Mouse (Mus musculus): ENCODE measurements around the gene Hspbp1. TPM values are rescaled to one million over a fixed set of nuclear protein-coding genes. Genes with fewer than 3 reads are reported as not detected.

Gene Hspbp1
- polyA plus RNA-seq, 1 experiment from 2014 or later = 83.5 TPM

DNA sequence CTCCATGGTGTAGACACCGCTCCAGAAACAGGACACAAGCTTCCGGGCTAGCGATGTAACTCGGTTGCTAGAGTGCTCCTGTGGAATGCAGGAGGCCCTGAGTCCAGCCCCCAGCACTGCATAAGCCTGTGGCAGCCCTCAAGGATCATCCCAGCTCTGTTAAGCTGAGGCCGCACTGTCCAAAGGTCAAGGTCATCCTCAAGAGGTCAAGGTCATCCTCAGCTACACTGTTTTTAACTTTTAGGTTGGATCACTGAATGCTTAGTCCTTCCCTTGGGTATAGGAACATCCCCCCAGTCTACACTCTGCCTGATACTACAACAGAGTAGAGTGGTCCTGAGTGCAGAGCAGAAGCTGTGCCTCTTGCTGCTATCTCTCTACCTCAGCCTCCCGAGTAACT lies 8.1 kb upstream of the Hspbp1 start:
- H3K27me3 ChIP-seq (replicated peaks) = no peaks in the 10 kb centered on the region
- no peaks in the 10 kb centered on the region for H3K9me3 ChIP-seq
- no peaks in the 10 kb centered on the region for H3K4me1 ChIP-seq
- H3K9ac ChIP-seq = no peak overlapping the region
- no peak overlapping the region for H3K27ac ChIP-seq
- no peak overlapping the region for H3K4me2 ChIP-seq
- peaks cover 7% of the 10 kb centered on the region for H3K36me3 ChIP-seq
- H3K4me3 ChIP-seq (replicated peaks) = no peak overlapping the region
- no peak for ATAC-seq (ENCODE audit: insufficient read depth, low FRiP score, low read depth)
- WGBS = 88% methylated on average over 6 of the region's 6 CpGs

GRCm38 (mm10) chr7:4690951-4691653 lies 6.2 kb upstream of the Hspbp1 start:
- peak overlapping the region; percentile 73 for H3K4me3 ChIP-seq (replicated peaks)
- ATAC-seq (ENCODE audit: insufficient read depth, low FRiP score, low read depth) = peak; percentile 45
- H3K27ac ChIP-seq = peak overlapping the region; percentile 84
- H3K36me3 ChIP-seq = peaks cover 7% of the 10 kb centered on the region
- H3K9me3 ChIP-seq = no peaks in the 10 kb centered on the region
- H3K9ac ChIP-seq = peak overlapping the region; percentile 92
- H3K27me3 ChIP-seq (replicated peaks) = no peaks in the 10 kb centered on the region
- 9% methylated on average over 19 of the region's 35 CpGs for WGBS
- no peaks in the 10 kb centered on the region for H3K4me1 ChIP-seq
- H3K4me2 ChIP-seq = peak overlapping the region; percentile 88

GRCm38 (mm10) chr7:4690387-4690786 lies 5.5 kb upstream of the Hspbp1 start, which contains the start of gene Brsk1:
Gene Brsk1, plus strand, starts transcription at chr7:4690604.
- WGBS = 4% methylated on average over 5 of the region's 18 CpGs
- H3K27ac ChIP-seq = peak within 1 kb of the TSS; percentile 84
- H3K4me2 ChIP-seq = peak within 1 kb of the TSS; percentile 88
- peak; percentile 48 for ATAC-seq (ENCODE audit: insufficient read depth, low FRiP score, low read depth)
- no peaks in the 10 kb centered on the region for H3K9me3 ChIP-seq
- peak within 1 kb of the TSS; percentile 92 for H3K9ac ChIP-seq
- peaks cover 7% of the 10 kb centered on the region for H3K36me3 ChIP-seq
- H3K4me3 ChIP-seq (replicated peaks) = peak within 1 kb of the TSS; percentile 73
- H3K27me3 ChIP-seq (replicated peaks) = no peaks in the 10 kb centered on the region
- no peaks in the 10 kb centered on the region for H3K4me1 ChIP-seq

GRCm38 (mm10) chr7:4684203-4684602 lies 665 bp downstream of the Hspbp1 start:
- 1% methylated on average over 13 of the region's 13 CpGs for WGBS
- ATAC-seq (ENCODE audit: insufficient read depth, low FRiP score, low read depth) = no peak
- Histone ChIP-seq H3K27ac (no peak overlapping the region), H3K9me3 (no peaks in the 10 kb centered on the region), H3K4me2 (peak overlapping the region; percentile 95), H3K4me1 (peaks cover 5% of the 10 kb centered on the region), H3K9ac (peak overlapping the region; percentile 30), H3K4me3 (replicated peaks) (peak overlapping the region; percentile 82), H3K36me3 (peaks cover 9% of the 10 kb centered on the region), H3K27me3 (replicated peaks) (no peaks in the 10 kb centered on the region)

- H3K9ac ChIP-seq = no peak overlapping the region
- H3K27me3 ChIP-seq (replicated peaks) = no peaks in the 10 kb centered on the region
- no peaks in the 10 kb centered on the region for H3K9me3 ChIP-seq
- no peak overlapping the region for H3K27ac ChIP-seq
- H3K4me2 ChIP-seq = no peak overlapping the region
- ATAC-seq (ENCODE audit: insufficient read depth, low FRiP score, low read depth) = no peak
- WGBS = 79% methylated on average over 5 of the region's 5 CpGs
- H3K36me3 ChIP-seq = peaks cover 9% of the 10 kb centered on the region
- peaks cover 5% of the 10 kb centered on the region for H3K4me1 ChIP-seq
- no peak overlapping the region for H3K4me3 ChIP-seq (replicated peaks)
These were observed 1.6 kb downstream of the Hspbp1 start for GRCm38 (mm10) chr7:4683307-4683706.

DNA sequence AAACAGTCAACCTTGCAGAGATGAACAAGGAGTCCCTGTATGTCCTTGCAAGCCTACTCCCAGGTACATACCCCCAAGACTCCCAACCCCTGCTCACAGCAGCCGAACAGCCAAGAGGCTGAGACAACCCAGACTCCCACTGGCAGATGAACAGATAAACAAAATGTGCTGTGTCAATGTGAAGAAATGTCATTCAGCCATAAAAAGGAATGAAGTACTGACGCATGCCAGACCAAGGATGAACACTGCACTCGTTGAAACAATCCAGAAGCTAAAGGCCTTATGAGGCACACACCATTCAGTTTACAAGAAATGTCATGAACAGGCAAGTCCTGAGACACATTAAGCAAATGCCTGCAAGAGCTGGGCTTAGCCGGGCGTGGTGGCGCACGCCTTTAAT lies 9.7 kb downstream of the Hspbp1 start:
- 58% methylated on average over 7 of the region's 7 CpGs for WGBS
- no peak overlapping the region for H3K4me3 ChIP-seq (replicated peaks)
- no peak overlapping the region for H3K4me2 ChIP-seq
- no peak overlapping the region for H3K9ac ChIP-seq
- peak; percentile 41; the same call in 1 of the 2 replicates for ATAC-seq (ENCODE audit: insufficient read depth, low FRiP score, low read depth)
- H3K9me3 ChIP-seq = no peaks in the 10 kb centered on the region
- no peaks in the 10 kb centered on the region for H3K27me3 ChIP-seq (replicated peaks)
- peaks cover 23% of the 10 kb centered on the region for H3K36me3 ChIP-seq
- no peaks in the 10 kb centered on the region for H3K4me1 ChIP-seq
- peak overlapping the region; percentile 31; the same call in 1 of the 2 replicates for H3K27ac ChIP-seq

- no peaks in the 10 kb centered on the region for H3K9me3 ChIP-seq
- no peaks in the 10 kb centered on the region for H3K4me1 ChIP-seq
- no peak overlapping the region for H3K4me3 ChIP-seq (replicated peaks)
- no peak overlapping the region for H3K9ac ChIP-seq
- peaks cover 18% of the 10 kb centered on the region for H3K36me3 ChIP-seq
- 83% methylated on average over 12 of the region's 12 CpGs for WGBS
- no peak for ATAC-seq (ENCODE audit: insufficient read depth, low FRiP score, low read depth)
- no peak overlapping the region for H3K4me2 ChIP-seq
- peak overlapping the region; percentile 31; the same call in 1 of the 2 replicates for H3K27ac ChIP-seq
- H3K27me3 ChIP-seq (replicated peaks) = no peaks in the 10 kb centered on the region
These were observed 10.6 kb downstream of the Hspbp1 start for GRCm38 (mm10) chr7:4674114-4674731.

GRCm38 (mm10) chr7:4671956-4672355 lies 12.9 kb downstream of the Hspbp1 start:
- no peak overlapping the region for H3K4me2 ChIP-seq
- no peaks in the 10 kb centered on the region for H3K27me3 ChIP-seq (replicated peaks)
- WGBS = 73% methylated on average over 4 of the region's 4 CpGs
- no peak overlapping the region; the same call in 1 of the 2 replicates for H3K27ac ChIP-seq
- H3K4me1 ChIP-seq = no peaks in the 10 kb centered on the region
- H3K36me3 ChIP-seq = peaks cover 24% of the 10 kb centered on the region
- H3K9ac ChIP-seq = no peak overlapping the region
- ATAC-seq (ENCODE audit: insufficient read depth, low FRiP score, low read depth) = no peak
- H3K9me3 ChIP-seq = no peaks in the 10 kb centered on the region
- no peak overlapping the region for H3K4me3 ChIP-seq (replicated peaks)

DNA sequence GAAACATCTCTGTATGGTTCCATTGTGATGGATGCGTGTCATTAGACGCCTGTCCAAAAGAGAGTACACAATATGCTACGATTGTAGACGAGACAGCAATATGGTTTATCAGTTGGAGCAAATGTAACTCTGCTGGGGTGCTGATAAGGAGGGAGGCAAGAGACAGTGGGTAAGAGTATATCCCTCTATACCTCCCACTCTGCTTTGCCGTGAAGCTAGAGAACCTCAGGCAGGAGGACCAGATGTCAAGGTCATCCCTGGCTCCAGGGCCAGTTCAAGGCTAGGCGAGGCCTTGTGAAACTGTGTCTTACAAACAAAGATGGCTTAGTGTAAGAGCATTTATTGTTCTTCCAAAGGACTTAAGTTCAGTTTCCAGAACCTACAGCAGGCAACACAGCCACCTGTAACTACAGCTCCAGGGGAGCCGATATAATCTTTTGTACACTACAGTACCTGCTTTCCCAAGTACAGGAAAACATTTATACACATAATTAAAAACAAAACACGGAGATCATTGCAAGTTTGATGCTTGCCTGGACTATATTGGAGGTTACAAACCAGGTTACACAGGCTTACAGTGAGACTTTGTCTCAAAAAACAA lies 14.1 kb downstream of the Hspbp1 start:
- Histone ChIP-seq H3K27me3 (replicated peaks) (no peaks in the 10 kb centered on the region), H3K9me3 (no peaks in the 10 kb centered on the region), H3K4me3 (replicated peaks) (no peak overlapping the region), H3K4me2 (no peak overlapping the region), H3K4me1 (no peaks in the 10 kb centered on the region), H3K36me3 (peaks cover 31% of the 10 kb centered on the region), H3K27ac (no peak overlapping the region), H3K9ac (no peak overlapping the region)
- 82% methylated on average over 8 of the region's 8 CpGs for WGBS
- peak; percentile 85 for ATAC-seq (ENCODE audit: insufficient read depth, low FRiP score, low read depth)

DNA sequence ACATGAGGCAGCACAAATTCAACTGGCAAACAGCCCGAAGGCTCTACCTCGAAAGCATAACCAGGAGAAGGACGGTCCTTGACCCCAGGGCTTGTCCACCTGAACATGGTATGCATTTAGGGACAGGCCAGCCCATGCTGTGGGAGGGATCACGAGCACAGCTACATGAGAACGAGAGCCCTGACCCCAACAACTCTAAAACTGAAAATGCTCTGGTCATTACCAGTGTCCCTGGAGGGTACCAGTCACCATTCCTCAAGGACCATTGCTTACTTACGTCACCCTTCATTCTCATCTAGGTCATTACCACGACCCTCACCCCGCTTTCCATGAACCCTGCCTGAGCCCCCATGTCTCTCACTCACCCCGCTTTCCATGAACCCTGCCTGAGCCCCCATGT lies 15.7 kb downstream of the Hspbp1 start:
- Histone ChIP-seq H3K4me2 (no peak overlapping the region), H3K36me3 (peaks cover 34% of the 10 kb centered on the region), H3K27ac (no peak overlapping the region), H3K4me1 (no peaks in the 10 kb centered on the region), H3K9me3 (no peaks in the 10 kb centered on the region), H3K4me3 (replicated peaks) (no peak overlapping the region), H3K9ac (no peak overlapping the region), H3K27me3 (replicated peaks) (no peaks in the 10 kb centered on the region)
- no peak for ATAC-seq (ENCODE audit: insufficient read depth, low FRiP score, low read depth)
- 97% methylated on average over 9 of the region's 9 CpGs for WGBS

GRCm38 (mm10) chr7:4668506-4668905 lies 16.4 kb downstream of the Hspbp1 start:
- H3K36me3 ChIP-seq = peaks cover 37% of the 10 kb centered on the region
- no peak overlapping the region for H3K27ac ChIP-seq
- ATAC-seq (ENCODE audit: insufficient read depth, low FRiP score, low read depth) = no peak
- WGBS = 97% methylated on average over 8 of the region's 8 CpGs
- H3K9ac ChIP-seq = no peak overlapping the region
- H3K4me1 ChIP-seq = no peaks in the 10 kb centered on the region
- no peaks in the 10 kb centered on the region for H3K27me3 ChIP-seq (replicated peaks)
- H3K4me3 ChIP-seq (replicated peaks) = no peak overlapping the region
- no peaks in the 10 kb centered on the region for H3K9me3 ChIP-seq
- H3K4me2 ChIP-seq = no peak overlapping the region

- H3K36me3 ChIP-seq = peaks cover 41% of the 10 kb centered on the region
- WGBS = 93% methylated on average over 5 of the region's 5 CpGs
- no peaks in the 10 kb centered on the region for H3K9me3 ChIP-seq
- H3K27me3 ChIP-seq (replicated peaks) = no peaks in the 10 kb centered on the region
- no peak overlapping the region for H3K4me2 ChIP-seq
- H3K9ac ChIP-seq = no peak overlapping the region
- no peak for ATAC-seq (ENCODE audit: insufficient read depth, low FRiP score, low read depth)
- H3K4me1 ChIP-seq = no peaks in the 10 kb centered on the region
- no peak overlapping the region for H3K4me3 ChIP-seq (replicated peaks)
- no peak overlapping the region for H3K27ac ChIP-seq
These were observed 18.0 kb downstream of the Hspbp1 start for GRCm38 (mm10) chr7:4666871-4667270.
